Mouse (Mus musculus): ENCODE data around the gene Tle3.

- TF ChIP-seq CTCF (IDR thresholded peaks at IDR 0.05; ENCODE audit: low read depth) (no peak), EP300 (IDR thresholded peaks at IDR 0.05; ENCODE audit: low read depth) (no peak)
These were observed 25.2 kb upstream of the Tle3 start for GRCm38 (mm10) chr9:61347011-61347410.

All from liver, embryonic 14.5 days (tissue).